Mouse (Mus musculus) G1E (cell line): ENCODE measurements around the gene Dchs1.

Source experiments
- CTCF ChIP-seq: IDR thresholded peaks from 2 replicates; pipeline ENCODE4 v1.5.1; 2012; ENCODE audit warnings: low read depth, low read length, inconsistent platforms, mixed read lengths
- GATA1 ChIP-seq: IDR thresholded peaks from 2 replicates; pipeline ENCODE4 v1.6.1; 2012; ENCODE audit warnings: borderline replicate concordance, low read length, inconsistent platforms, mixed read lengths

- TF ChIP-seq CTCF (no peak), GATA1 (no peak)
Observed at GRCm38 (mm10) chr7:105747776-105748175, 39.7 kb downstream of the Dchs1 start.
